Mouse (Mus musculus): ENCODE data around the gene Prpf18. TPM values are rescaled to one million over a fixed set of nuclear protein-coding genes. Genes with fewer than 3 reads are reported as not detected.
A peak's percentile ranks its signal among the peaks of the same experiment; 100 is the strongest.
"Not testable (repeated sequence)": the region's sequence is repeated elsewhere in the genome, so short reads cannot be mapped to it uniquely, and the experiment has no call there.

The Prpf18 gene
- polyA plus RNA-seq, 1 experiment from 2014 or later, result 41.9 TPM

DNA sequence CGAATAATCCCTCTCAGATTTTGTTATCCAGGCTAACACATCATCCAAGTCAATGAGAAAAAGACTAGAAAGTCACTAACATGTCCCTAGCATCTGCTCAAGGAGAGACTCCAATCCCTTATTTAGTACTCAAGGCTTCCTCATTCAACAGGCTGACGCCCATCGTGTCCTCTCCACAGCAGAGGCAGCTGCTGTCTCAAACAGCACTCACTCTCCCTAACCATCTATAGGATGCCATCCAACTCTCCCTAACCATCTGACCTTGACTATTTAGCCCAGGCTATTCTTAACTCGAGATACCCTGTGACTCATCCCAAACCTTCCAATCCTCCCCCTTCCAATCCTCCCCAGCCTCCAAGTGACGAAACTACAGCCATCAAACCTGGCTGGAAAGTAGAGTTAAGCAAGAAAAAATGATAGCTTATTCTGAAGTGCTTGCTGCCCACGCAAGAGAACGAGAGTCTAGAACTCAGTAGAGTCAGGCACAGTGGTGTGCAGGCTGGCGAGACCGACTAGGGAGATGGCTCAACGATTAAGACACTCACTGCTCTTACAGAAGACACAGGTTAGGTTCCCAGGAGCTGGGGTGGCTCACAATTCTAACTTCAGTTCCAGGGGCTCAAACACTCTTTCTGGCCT is 21.6 kb downstream of the Prpf18 start:
- Histone ChIP-seq H3K4me2 (replicated peaks) (no peak overlapping the region), H3K9me3 (no peaks in the 10 kb centered on the region), H3K27me3 (no peaks in the 10 kb centered on the region), H3K36me3 (peaks cover 51% of the 10 kb centered on the region), H3K9ac (no peak overlapping the region), H3K27ac (no peak overlapping the region), H3K4me1 (no peaks in the 10 kb centered on the region), H3K4me3 (no peak overlapping the region)
- ATAC-seq (ENCODE audit: insufficient number of reproducible peaks, insufficient read depth, low FRiP score, low TSS enrichment), result no peak
- 94% methylated on average over 10 of the region's 10 CpGs for WGBS

DNA sequence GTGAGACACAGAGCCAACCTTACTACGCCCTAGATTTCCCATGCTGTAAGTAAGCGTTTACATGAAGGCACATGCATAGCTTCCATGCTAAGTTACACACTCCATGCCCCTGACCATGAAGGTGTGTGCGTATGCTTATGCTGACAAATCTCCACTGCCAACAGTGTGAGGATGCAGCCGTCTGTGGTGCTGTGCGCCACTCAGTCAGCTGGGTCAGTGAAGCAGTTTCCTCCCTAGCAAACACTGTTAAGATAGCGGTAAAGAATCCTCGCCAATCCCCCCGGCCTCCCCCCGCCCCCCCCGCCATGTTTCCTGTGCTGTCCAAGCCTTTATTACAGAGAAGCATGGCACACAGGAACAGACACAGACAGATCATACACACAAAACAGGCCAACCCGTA is 22.4 kb downstream of the Prpf18 start:
- Histone ChIP-seq H3K27me3 (no peaks in the 10 kb centered on the region), H3K4me3 (no peak overlapping the region), H3K27ac (no peak overlapping the region), H3K4me2 (replicated peaks) (no peak overlapping the region), H3K9me3 (no peaks in the 10 kb centered on the region), H3K9ac (no peak overlapping the region), H3K4me1 (no peaks in the 10 kb centered on the region), H3K36me3 (peaks cover 44% of the 10 kb centered on the region)
- 87% methylated on average over 11 of the region's 11 CpGs for WGBS
- ATAC-seq (ENCODE audit: insufficient number of reproducible peaks, insufficient read depth, low FRiP score, low TSS enrichment), result no peak

DNA sequence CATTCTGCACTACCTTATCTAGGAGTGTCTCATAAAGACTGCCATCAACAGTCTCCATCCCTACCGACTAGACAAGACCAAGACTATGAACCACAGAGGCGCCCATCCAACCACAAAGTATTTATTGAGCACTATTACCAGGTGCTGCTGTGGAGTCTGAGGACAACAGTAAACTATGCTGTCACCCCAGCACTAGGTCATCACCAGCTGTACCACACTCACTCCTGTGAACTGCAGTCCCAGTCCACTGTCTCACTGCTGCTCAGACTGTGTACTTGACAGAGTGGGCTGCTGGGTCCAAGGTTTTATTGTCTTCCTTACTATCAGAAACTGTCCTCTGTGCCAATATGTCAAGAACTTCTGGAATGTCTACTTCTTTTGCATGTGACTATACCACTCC is 23.0 kb downstream of the Prpf18 start:
- Histone ChIP-seq H3K9me3 (no peaks in the 10 kb centered on the region), H3K27me3 (no peaks in the 10 kb centered on the region), H3K4me3 (no peak overlapping the region), H3K4me2 (replicated peaks) (no peak overlapping the region), H3K4me1 (no peaks in the 10 kb centered on the region), H3K27ac (no peak overlapping the region), H3K9ac (no peak overlapping the region), H3K36me3 (peaks cover 44% of the 10 kb centered on the region)
- 91% methylated on average over 2 of the region's 2 CpGs for WGBS
- no peak for ATAC-seq (ENCODE audit: insufficient number of reproducible peaks, insufficient read depth, low FRiP score, low TSS enrichment)

DNA sequence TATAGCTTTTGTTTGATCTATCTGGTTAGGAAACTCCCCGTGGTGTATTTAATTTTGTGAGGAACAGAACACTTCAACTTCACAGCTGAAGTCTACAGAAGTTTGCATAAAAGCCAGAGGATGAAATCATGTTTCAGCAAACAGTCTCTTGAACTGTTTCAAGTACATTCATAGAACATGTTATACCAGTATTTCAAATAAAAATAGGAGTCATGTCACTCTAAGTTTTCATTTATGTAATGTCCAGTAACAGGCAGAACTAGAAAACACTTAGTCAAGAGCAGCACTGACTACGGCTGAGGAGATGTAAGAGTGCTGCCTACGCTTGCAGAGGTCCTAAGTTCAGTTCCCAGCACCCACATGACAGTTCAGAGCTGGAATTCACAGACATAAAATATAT is 25.0 kb downstream of the Prpf18 start:
- ATAC-seq (ENCODE audit: insufficient number of reproducible peaks, insufficient read depth, low FRiP score, low TSS enrichment), result no peak
- WGBS, result 89% methylated on average over 3 of the region's 3 CpGs
- Histone ChIP-seq H3K27me3 (no peaks in the 10 kb centered on the region), H3K4me1 (no peaks in the 10 kb centered on the region), H3K4me3 (no peak overlapping the region), H3K9ac (no peak overlapping the region), H3K9me3 (no peaks in the 10 kb centered on the region), H3K27ac (no peak overlapping the region), H3K4me2 (replicated peaks) (no peak overlapping the region), H3K36me3 (peaks cover 42% of the 10 kb centered on the region)

DNA sequence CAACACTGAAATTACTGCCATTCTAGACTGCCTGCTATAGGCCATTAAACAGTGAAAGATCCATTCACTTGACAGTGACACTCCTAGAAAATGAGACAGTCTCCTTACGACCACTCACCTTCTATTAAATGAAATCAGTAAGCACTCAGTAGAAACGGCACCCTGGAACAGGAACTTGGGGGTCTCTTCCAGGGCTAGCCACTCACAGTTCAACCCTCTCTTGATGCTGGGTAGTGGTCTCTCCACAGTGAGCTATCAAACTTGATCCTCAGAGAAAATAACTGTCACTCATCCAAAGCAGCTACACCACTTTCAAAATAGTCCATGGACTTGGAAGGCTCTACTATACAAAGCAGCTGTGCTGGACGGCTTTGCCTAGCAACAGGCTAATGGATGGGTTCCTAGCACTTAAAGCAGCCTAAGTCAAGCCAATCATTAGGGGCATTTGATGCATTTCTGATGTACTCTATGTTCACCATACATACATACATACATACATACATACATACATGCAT is 30.4 kb downstream of the Prpf18 start:
- no peak; the same call in 1 of the 2 replicates for ATAC-seq (ENCODE audit: insufficient number of reproducible peaks, insufficient read depth, low FRiP score, low TSS enrichment)
- peaks cover 22% of the 10 kb centered on the region for H3K4me1 ChIP-seq
- no peaks in the 10 kb centered on the region for H3K27me3 ChIP-seq
- peaks cover 25% of the 10 kb centered on the region for H3K36me3 ChIP-seq
- peak overlapping the region; percentile 80 for H3K27ac ChIP-seq
- H3K9ac ChIP-seq, result no peak overlapping the region
- no peak overlapping the region for H3K4me3 ChIP-seq
- no peak overlapping the region for H3K4me2 ChIP-seq (replicated peaks)
- 69% methylated on average over 3 of the region's 3 CpGs for WGBS
- H3K9me3 ChIP-seq, result no peaks in the 10 kb centered on the region

DNA sequence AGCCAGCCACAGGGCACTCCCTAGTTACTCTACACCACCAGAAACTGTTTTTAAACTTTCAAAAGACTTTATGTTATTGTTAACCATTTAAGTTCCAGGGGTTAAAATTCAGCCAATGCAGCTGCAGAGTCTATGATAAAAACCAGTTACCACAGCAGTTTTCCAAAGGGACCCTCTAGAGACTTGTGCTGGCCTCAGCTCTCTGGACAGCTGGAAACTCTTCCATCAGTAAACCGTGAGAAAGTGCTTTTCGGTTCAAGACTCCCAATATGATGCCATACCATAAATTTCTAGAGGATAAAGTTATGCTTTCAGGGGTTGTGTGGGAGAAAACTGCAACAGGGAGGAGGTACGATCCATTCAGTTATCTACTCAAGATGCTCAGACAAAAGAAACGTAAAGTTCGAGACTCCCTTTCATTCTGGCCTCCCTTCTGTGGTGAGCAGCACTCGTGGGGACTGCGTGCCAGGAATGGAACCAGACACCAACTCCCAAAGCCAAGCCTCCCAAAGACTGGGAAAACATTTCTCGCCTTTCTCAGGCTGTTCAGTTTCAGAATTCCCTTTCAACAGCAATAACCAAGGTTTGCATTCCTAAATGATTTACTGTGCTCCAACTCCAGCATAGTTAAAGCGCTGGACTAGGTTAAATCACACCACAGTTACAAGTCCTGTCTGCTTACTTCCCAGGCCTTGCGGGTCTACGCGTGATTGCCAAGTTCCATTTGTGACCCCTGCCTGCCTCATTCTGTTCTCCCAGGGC is 31.1 kb downstream of the Prpf18 start:
- H3K9ac ChIP-seq, result no peak overlapping the region
- H3K27me3 ChIP-seq, result no peaks in the 10 kb centered on the region
- peaks cover 21% of the 10 kb centered on the region for H3K36me3 ChIP-seq
- ATAC-seq (ENCODE audit: insufficient number of reproducible peaks, insufficient read depth, low FRiP score, low TSS enrichment), result 0 out of 2 replicates have a peak, but pooled peaks have one; percentile 41
- H3K9me3 ChIP-seq, result no peaks in the 10 kb centered on the region
- WGBS, result 52% methylated on average over 12 of the region's 12 CpGs
- peaks cover 22% of the 10 kb centered on the region for H3K4me1 ChIP-seq
- H3K4me2 ChIP-seq (replicated peaks), result no peak overlapping the region
- no peak overlapping the region for H3K4me3 ChIP-seq
- peak overlapping the region; percentile 80 for H3K27ac ChIP-seq

DNA sequence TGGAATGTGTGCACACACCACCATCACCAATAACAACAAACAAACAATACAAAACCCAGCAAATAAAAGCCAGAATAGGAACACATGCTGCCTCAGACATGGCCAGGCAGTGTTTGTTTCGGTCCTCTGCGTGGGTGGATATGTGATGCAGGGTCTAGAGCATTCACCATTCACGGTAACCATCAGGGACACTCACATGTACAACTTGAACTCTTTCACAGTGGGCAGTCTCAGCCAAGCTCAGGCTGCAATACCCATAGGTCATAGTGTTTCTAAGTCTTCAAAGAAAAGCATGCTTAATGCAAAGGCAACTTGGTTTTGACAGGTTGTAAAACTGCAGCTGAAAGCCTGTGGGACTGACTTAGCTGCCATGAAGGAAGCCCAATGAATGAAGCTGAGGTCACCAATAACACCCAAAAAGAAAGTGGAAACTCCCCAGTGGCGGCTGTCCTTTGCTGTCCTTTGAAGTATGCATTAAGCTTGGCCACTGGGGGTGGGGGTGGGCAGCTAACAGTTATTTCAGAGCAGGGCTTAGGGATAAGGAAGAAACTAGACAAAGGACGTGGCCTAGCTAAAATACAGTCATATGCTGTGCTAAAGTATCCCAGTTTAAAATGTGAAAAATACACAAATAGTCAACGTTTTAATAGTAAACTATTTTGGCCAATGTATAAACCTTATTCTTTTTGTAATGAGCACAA is 31.9 kb downstream of the Prpf18 start:
- no peak for ATAC-seq (ENCODE audit: insufficient number of reproducible peaks, insufficient read depth, low FRiP score, low TSS enrichment)
- WGBS, result 64% methylated on average over 6 of the region's 6 CpGs
- no peak overlapping the region for H3K4me3 ChIP-seq
- no peak overlapping the region for H3K9ac ChIP-seq
- peak overlapping the region; percentile 80; the same call in 1 of the 2 replicates for H3K27ac ChIP-seq
- peaks cover 21% of the 10 kb centered on the region for H3K36me3 ChIP-seq
- no peak overlapping the region for H3K4me2 ChIP-seq (replicated peaks)
- H3K9me3 ChIP-seq, result no peaks in the 10 kb centered on the region
- H3K27me3 ChIP-seq, result no peaks in the 10 kb centered on the region
- peaks cover 22% of the 10 kb centered on the region for H3K4me1 ChIP-seq

DNA sequence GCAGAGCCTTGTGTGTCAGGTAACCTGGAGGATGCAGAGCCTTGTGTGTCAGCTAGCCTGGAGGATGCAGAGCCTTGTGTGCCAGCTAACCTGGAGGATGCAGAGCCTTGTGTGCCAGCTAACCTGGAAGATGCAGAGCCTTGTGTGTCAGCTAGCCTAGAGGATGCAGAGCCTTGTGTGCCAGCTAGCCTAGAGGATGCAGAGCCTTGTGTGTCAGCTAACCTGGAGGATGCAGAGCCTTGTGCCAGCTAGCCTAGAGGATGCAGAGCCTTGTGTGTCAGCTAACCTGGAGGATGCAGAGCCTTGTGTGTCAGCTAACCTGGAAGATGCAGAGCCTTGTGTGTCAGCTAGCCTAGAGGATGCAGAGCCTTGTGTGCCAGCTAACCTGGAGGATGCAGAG is 32.8 kb downstream of the Prpf18 start:
- not testable (repeated sequence) for ATAC-seq (ENCODE audit: insufficient number of reproducible peaks, insufficient read depth, low FRiP score, low TSS enrichment); H3K27ac ChIP-seq; H3K9me3 ChIP-seq; H3K9ac ChIP-seq; H3K4me2 ChIP-seq (replicated peaks); H3K27me3 ChIP-seq; H3K4me3 ChIP-seq
- peaks cover 16% of the 10 kb centered on the region for H3K36me3 ChIP-seq
- H3K4me1 ChIP-seq, result peaks cover 22% of the 10 kb centered on the region

DNA sequence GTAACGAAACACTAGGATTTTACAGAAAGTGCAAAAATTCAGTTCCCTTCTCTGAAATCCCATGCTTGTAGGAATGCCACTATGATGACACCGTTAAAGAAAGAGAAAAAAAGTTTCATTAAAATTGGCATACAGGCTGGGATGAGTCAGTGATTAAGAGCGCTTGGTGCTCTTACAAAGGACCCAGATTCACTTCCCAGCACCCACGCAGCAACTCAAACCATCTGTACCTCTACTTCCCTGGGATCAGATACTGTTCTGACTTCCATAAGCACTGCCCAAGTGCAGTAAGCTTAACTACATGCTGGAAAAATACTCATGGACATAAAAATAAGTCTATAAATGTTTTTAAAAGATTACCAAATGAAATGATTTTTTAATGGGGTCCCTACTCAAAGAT is 34.9 kb downstream of the Prpf18 start:
- 90% methylated on average over 4 of the region's 4 CpGs for WGBS
- H3K9me3 ChIP-seq, result no peaks in the 10 kb centered on the region
- H3K4me1 ChIP-seq, result peaks cover 22% of the 10 kb centered on the region
- no peak overlapping the region for H3K4me2 ChIP-seq (replicated peaks)
- H3K27ac ChIP-seq, result no peak overlapping the region
- peaks cover 16% of the 10 kb centered on the region for H3K36me3 ChIP-seq
- no peak for ATAC-seq (ENCODE audit: insufficient number of reproducible peaks, insufficient read depth, low FRiP score, low TSS enrichment)
- no peak overlapping the region for H3K9ac ChIP-seq
- H3K4me3 ChIP-seq, result no peak overlapping the region
- H3K27me3 ChIP-seq, result no peaks in the 10 kb centered on the region

DNA sequence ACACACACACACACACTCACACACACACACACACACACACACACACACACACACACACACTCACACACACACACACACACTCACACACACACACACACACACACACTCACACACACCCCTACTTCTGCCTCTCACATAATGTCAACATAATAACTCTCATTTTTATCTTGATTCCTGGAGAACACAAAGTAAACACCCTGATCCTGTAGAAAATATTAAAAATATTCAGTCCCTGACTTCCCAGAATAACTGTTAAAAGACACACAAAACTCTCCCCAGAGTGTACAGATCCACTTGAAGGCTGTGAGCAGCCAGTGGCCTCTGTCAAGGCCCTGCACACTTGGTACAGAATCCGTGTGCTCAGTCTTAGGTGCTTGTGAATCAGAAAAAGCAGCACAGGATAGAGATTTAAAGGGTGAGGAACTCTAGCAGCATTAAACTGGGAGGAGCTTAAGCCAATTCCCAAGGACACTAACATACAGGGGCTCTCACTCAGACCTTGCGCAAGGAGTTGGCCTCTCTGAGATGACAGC is 36.8 kb downstream of the Prpf18 start:
- Histone ChIP-seq H3K4me2 (replicated peaks) (no peak overlapping the region), H3K4me1 (peaks cover 5% of the 10 kb centered on the region; the same call in 1 of the 2 replicates), H3K4me3 (no peak overlapping the region), H3K36me3 (peaks cover 34% of the 10 kb centered on the region), H3K9ac (no peak overlapping the region), H3K27me3 (no peaks in the 10 kb centered on the region), H3K27ac (0 out of 2 replicates have a peak overlapping the region, but pooled peaks have one; percentile 25), H3K9me3 (no peaks in the 10 kb centered on the region)
- WGBS, result 88% methylated on average over 2 of the region's 2 CpGs
- ATAC-seq (ENCODE audit: insufficient number of reproducible peaks, insufficient read depth, low FRiP score, low TSS enrichment), result no peak

DNA sequence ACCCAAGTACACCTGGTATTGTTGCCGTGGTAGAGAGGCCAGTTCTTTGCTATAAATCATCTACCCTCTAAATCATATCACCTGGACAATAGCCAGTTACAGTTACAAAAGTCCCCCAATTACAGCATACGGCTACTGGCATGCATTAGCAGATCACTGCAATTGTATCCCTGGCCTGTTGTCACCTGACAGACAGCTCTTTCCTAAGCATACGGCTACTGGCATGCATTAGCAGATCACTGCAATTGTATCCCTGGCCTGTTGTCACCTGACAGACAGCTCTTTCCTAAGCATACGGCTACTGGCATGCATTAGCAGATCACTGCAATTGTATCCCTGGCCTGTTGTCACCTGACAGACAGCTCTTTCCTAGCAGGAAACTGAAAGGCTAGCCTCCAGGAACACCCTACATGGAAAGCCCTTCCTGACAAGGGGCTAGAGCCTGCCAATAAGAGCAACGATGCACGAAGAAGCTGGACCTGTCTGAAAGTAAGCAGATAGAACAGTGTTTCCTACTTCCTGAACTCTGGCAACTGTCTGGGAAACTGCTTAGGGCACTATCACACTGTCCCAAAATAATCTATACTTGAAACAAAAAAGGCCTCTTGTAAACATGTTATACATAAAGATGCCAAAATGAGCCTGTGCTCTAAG is 37.5 kb downstream of the Prpf18 start:
- not testable (repeated sequence) for ATAC-seq (ENCODE audit: insufficient number of reproducible peaks, insufficient read depth, low FRiP score, low TSS enrichment); H3K4me1 ChIP-seq
- WGBS, result 50% methylated on average over 6 of the region's 6 CpGs

More for the DNA sequence above, 37.5 kb downstream of the Prpf18 start:
- peaks cover 40% of the 10 kb centered on the region for H3K36me3 ChIP-seq
- H3K9me3 ChIP-seq; H3K4me2 ChIP-seq (replicated peaks); H3K27ac ChIP-seq; H3K4me3 ChIP-seq; H3K27me3 ChIP-seq; H3K9ac ChIP-seq: not testable (repeated sequence)

All from embryonic facial prominence, embryonic 12.5 days (tissue).